Mouse (Mus musculus) neural tube, embryonic 15.5 days (tissue): ENCODE results near the gene Ftsj3. TPM values are rescaled to one million over a fixed set of nuclear protein-coding genes. Genes with fewer than 3 reads are reported as not detected.

ENCODE experiments used
- ATAC-seq: fragments of 200-750 bp; cut with Nextera tagmentation; 2 replicates; pipeline ENCODE4 v1.8.0; 2017; ENCODE audit warnings: mild to moderate bottlenecking, moderate TSS enrichment, moderate library complexity; ENCODE audit not compliant: low FRiP score
- H3K27ac ChIP-seq: fragments of 300-500 bp; sonication (generic); replicated peaks from 2 replicates; pipeline ENCODE4 v1.5.1; 2015; ENCODE audit warnings: mild to moderate bottlenecking, inconsistent platforms
- H3K27me3 ChIP-seq: fragments of 300-500 bp; sonication (generic); replicated peaks from 2 replicates; pipeline ENCODE4 v1.6.1; 2015; ENCODE audit warnings: inconsistent platforms
- H3K36me3 ChIP-seq: fragments of 300-500 bp; sonication (generic); 2 replicates; pipeline ENCODE4 v1.6.1; 2015; ENCODE audit warnings: inconsistent platforms
- H3K4me1 ChIP-seq: fragments of 300-500 bp; sonication (generic); 2 replicates; pipeline ENCODE4 v1.6.1; 2015; ENCODE audit warnings: inconsistent platforms
- H3K4me2 ChIP-seq: fragments of 300-500 bp; sonication (generic); 2 replicates; pipeline ENCODE4 v1.6.1; 2015; ENCODE audit warnings: inconsistent platforms, mild to moderate bottlenecking, moderate library complexity
- H3K4me3 ChIP-seq: fragments of 300-500 bp; sonication (generic); replicated peaks from 2 replicates; pipeline ENCODE4 v1.5.1; 2015; ENCODE audit warnings: mild to moderate bottlenecking, inconsistent platforms
- H3K9ac ChIP-seq: fragments of 300-500 bp; sonication (generic); replicated peaks from 2 replicates; pipeline ENCODE4 v1.6.1; 2015; ENCODE audit warnings: mild to moderate bottlenecking, inconsistent platforms
- H3K9me3 ChIP-seq: fragments of 300-500 bp; sonication (generic); replicated peaks from 2 replicates; pipeline ENCODE4 v1.6.1; 2016; ENCODE audit warnings: inconsistent platforms
- WGBS: fragments of 180-500 bp; shearing (Covaris S2); methylation state at CpG from one replicate; pipeline ENCODE4 v1.1.7; 2015; ENCODE audit warnings: mixed read lengths; 5-methylcytosine and 5-hydroxymethylcytosine counted together
- polyA plus RNA-seq: library from polyadenylated mRNA; unstranded; fragments of >200 nt; fragmentation: Nextera tagmentation; extraction: Ambion mirVana; gene quantifications from 2 replicates; pipeline ENCODE4 v1.2.1, GENCODE M21; 2015

The Ftsj3 gene
- polyA plus RNA-seq, 1 experiment from 2014 or later, result 31.1 TPM

GRCm38 (mm10) chr11:106267871-106268270 lies 12.0 kb upstream of the Ftsj3 start:
- Histone ChIP-seq H3K9ac (peak overlapping the region; percentile 34; the same call in 1 of the 2 replicates), H3K4me1 (peaks cover 50% of the 10 kb centered on the region), H3K4me2 (peak overlapping the region; percentile 34), H3K27ac (peak overlapping the region; percentile 82), H3K36me3 (peaks cover 44% of the 10 kb centered on the region), H3K4me3 (no peak overlapping the region), H3K9me3 (no peaks in the 10 kb centered on the region), H3K27me3 (no peaks in the 10 kb centered on the region)
- WGBS, result 47% methylated on average over 5 of the region's 5 CpGs
- no peak for ATAC-seq

GRCm38 (mm10) chr11:106267311-106267852 lies 11.5 kb upstream of the Ftsj3 start:
- Histone ChIP-seq H3K36me3 (peaks cover 49% of the 10 kb centered on the region), H3K4me1 (peaks cover 50% of the 10 kb centered on the region), H3K4me2 (peak overlapping the region; percentile 34), H3K27ac (peak overlapping the region; percentile 82), H3K9me3 (no peaks in the 10 kb centered on the region), H3K4me3 (0 out of 2 replicates have a peak overlapping the region, but pooled peaks have one; percentile 5), H3K27me3 (no peaks in the 10 kb centered on the region), H3K9ac (no peak overlapping the region)
- 56% methylated on average over 15 of the region's 15 CpGs for WGBS
- 0 out of 2 replicates have a peak, but pooled peaks have one; percentile 6 for ATAC-seq

GRCm38 (mm10) chr11:106266431-106266830 lies 10.6 kb upstream of the Ftsj3 start:
- no peak for ATAC-seq
- Histone ChIP-seq H3K4me2 (no peak overlapping the region), H3K27me3 (no peaks in the 10 kb centered on the region), H3K9me3 (no peaks in the 10 kb centered on the region), H3K36me3 (peaks cover 58% of the 10 kb centered on the region), H3K4me3 (no peak overlapping the region), H3K27ac (no peak overlapping the region), H3K4me1 (peaks cover 45% of the 10 kb centered on the region), H3K9ac (no peak overlapping the region)
- 93% methylated on average over 10 of the region's 10 CpGs for WGBS

GRCm38 (mm10) chr11:106265570-106265969 lies 9.7 kb upstream of the Ftsj3 start:
- H3K4me3 ChIP-seq, result no peak overlapping the region
- H3K27me3 ChIP-seq, result no peaks in the 10 kb centered on the region
- H3K4me1 ChIP-seq, result peaks cover 37% of the 10 kb centered on the region
- H3K4me2 ChIP-seq, result no peak overlapping the region
- no peak overlapping the region for H3K9ac ChIP-seq
- H3K9me3 ChIP-seq, result no peaks in the 10 kb centered on the region
- 91% methylated on average over 4 of the region's 4 CpGs for WGBS
- no peak overlapping the region for H3K27ac ChIP-seq
- ATAC-seq, result no peak
- peaks cover 65% of the 10 kb centered on the region for H3K36me3 ChIP-seq

- Histone ChIP-seq H3K4me3 (no peak overlapping the region), H3K27me3 (no peaks in the 10 kb centered on the region), H3K4me2 (no peak overlapping the region), H3K27ac (no peak overlapping the region), H3K36me3 (peaks cover 66% of the 10 kb centered on the region), H3K9me3 (no peaks in the 10 kb centered on the region), H3K4me1 (peaks cover 31% of the 10 kb centered on the region), H3K9ac (no peak overlapping the region)
- WGBS, result 93% methylated on average over 15 of the region's 15 CpGs
- no peak for ATAC-seq
These were observed 9.1 kb upstream of the Ftsj3 start for GRCm38 (mm10) chr11:106264988-106265387.

- Histone ChIP-seq H3K27ac (no peak overlapping the region), H3K9ac (no peak overlapping the region), H3K9me3 (no peaks in the 10 kb centered on the region), H3K36me3 (peaks cover 71% of the 10 kb centered on the region), H3K4me2 (no peak overlapping the region), H3K4me3 (no peak overlapping the region), H3K27me3 (no peaks in the 10 kb centered on the region), H3K4me1 (peaks cover 24% of the 10 kb centered on the region)
- ATAC-seq, result no peak
- 91% methylated on average over 9 of the region's 9 CpGs for WGBS
These were observed 8.1 kb upstream of the Ftsj3 start for GRCm38 (mm10) chr11:106263963-106264362.

- Histone ChIP-seq H3K4me1 (peaks cover 17% of the 10 kb centered on the region), H3K9me3 (no peaks in the 10 kb centered on the region), H3K9ac (no peak overlapping the region), H3K4me2 (no peak overlapping the region), H3K36me3 (peaks cover 67% of the 10 kb centered on the region), H3K27ac (no peak overlapping the region), H3K4me3 (no peak overlapping the region), H3K27me3 (no peaks in the 10 kb centered on the region)
- no peak for ATAC-seq
- 87% methylated on average over 14 of the region's 14 CpGs for WGBS
These were observed 5.1 kb upstream of the Ftsj3 start for GRCm38 (mm10) chr11:106260826-106261450.

- peak overlapping the region; percentile 95 for H3K4me2 ChIP-seq
- H3K36me3 ChIP-seq, result peaks cover 47% of the 10 kb centered on the region
- H3K9ac ChIP-seq, result peak overlapping the region; percentile 89
- peaks cover 28% of the 10 kb centered on the region for H3K4me1 ChIP-seq
- no peaks in the 10 kb centered on the region for H3K9me3 ChIP-seq
- peak overlapping the region; percentile 90 for H3K4me3 ChIP-seq
- H3K27ac ChIP-seq, result no peak overlapping the region
- H3K27me3 ChIP-seq, result no peaks in the 10 kb centered on the region
- no peak for ATAC-seq
- WGBS, result 73% methylated on average over 5 of the region's 5 CpGs
These were observed 896 bp upstream of the Ftsj3 start for GRCm38 (mm10) chr11:106256775-106257174.

- Histone ChIP-seq H3K9ac (peak overlapping the region; percentile 58), H3K4me2 (peak overlapping the region; percentile 95), H3K4me1 (peaks cover 28% of the 10 kb centered on the region), H3K36me3 (peaks cover 51% of the 10 kb centered on the region), H3K4me3 (peak overlapping the region; percentile 90), H3K9me3 (no peaks in the 10 kb centered on the region), H3K27ac (peak overlapping the region; percentile 90), H3K27me3 (no peaks in the 10 kb centered on the region)
- WGBS, result 3% methylated on average over 22 of the region's 22 CpGs
- peak; percentile 11; the same call in 1 of the 2 replicates for ATAC-seq
These were observed 705 bp downstream of the Ftsj3 start for GRCm38 (mm10) chr11:106255174-106255573.

- Histone ChIP-seq H3K9me3 (no peaks in the 10 kb centered on the region), H3K36me3 (peaks cover 55% of the 10 kb centered on the region), H3K4me1 (peaks cover 28% of the 10 kb centered on the region), H3K9ac (peak overlapping the region; percentile 58), H3K4me2 (peak overlapping the region; percentile 95), H3K4me3 (peak overlapping the region; percentile 90), H3K27me3 (no peaks in the 10 kb centered on the region), H3K27ac (no peak overlapping the region)
- WGBS, result 14% methylated on average over 2 of the region's 2 CpGs
- ATAC-seq, result no peak
These were observed 1.1 kb downstream of the Ftsj3 start for GRCm38 (mm10) chr11:106254767-106255166.

- peaks cover 1% of the 10 kb centered on the region; the same call in 1 of the 2 replicates for H3K4me1 ChIP-seq
- no peak overlapping the region for H3K4me3 ChIP-seq
- ATAC-seq, result no peak
- 90% methylated on average over 7 of the region's 7 CpGs for WGBS
- H3K4me2 ChIP-seq, result no peak overlapping the region
- no peak overlapping the region for H3K27ac ChIP-seq
- H3K36me3 ChIP-seq, result peaks cover 94% of the 10 kb centered on the region
- no peak overlapping the region for H3K9ac ChIP-seq
- no peaks in the 10 kb centered on the region for H3K9me3 ChIP-seq
- no peaks in the 10 kb centered on the region for H3K27me3 ChIP-seq
These were observed 6.6 kb downstream of the Ftsj3 start for GRCm38 (mm10) chr11:106249326-106249725.

GRCm38 (mm10) chr11:106246834-106247233 lies 9.0 kb downstream of the Ftsj3 start:
- WGBS, result 98% methylated on average over 1 of the region's 1 CpGs
- H3K9me3 ChIP-seq, result no peaks in the 10 kb centered on the region
- H3K4me1 ChIP-seq, result no peaks in the 10 kb centered on the region
- no peaks in the 10 kb centered on the region for H3K27me3 ChIP-seq
- no peak overlapping the region for H3K27ac ChIP-seq
- no peak for ATAC-seq
- no peak overlapping the region for H3K4me3 ChIP-seq
- H3K4me2 ChIP-seq, result no peak overlapping the region
- peaks cover 97% of the 10 kb centered on the region for H3K36me3 ChIP-seq
- no peak overlapping the region for H3K9ac ChIP-seq
